Mouse (Mus musculus) heart, postnatal 0 days (tissue): ENCODE data around the gene Rsph6a. TPM values are rescaled to one million over a fixed set of nuclear protein-coding genes. Genes with fewer than 3 reads are reported as not detected.

Experiments
- ATAC-seq: fragments of 200-750 bp; cut with Nextera tagmentation; 2 replicates; pipeline ENCODE4 v1.8.0; 2017; ENCODE audit warnings: low read depth, moderate number of reproducible peaks, moderate library complexity; ENCODE audit not compliant: insufficient read depth
- DNase-seq: peaks from one replicate; pipeline ENCODE4 v3.0.0-alpha.2; 2016; ENCODE audit warnings: low spot score
- H3K27ac ChIP-seq: fragments of 300-500 bp; sonication (generic); 2 replicates; pipeline ENCODE4 v1.5.1; 2014; ENCODE audit warnings: low read depth, mild to moderate bottlenecking
- H3K27me3 ChIP-seq: fragments of 300-500 bp; sonication (generic); 2 replicates; pipeline ENCODE4 v1.6.1; 2014; ENCODE audit warnings: low read length, mixed read lengths; ENCODE audit not compliant: control insufficient read depth, insufficient read depth
- H3K36me3 ChIP-seq: fragments of 300-500 bp; sonication (generic); replicated peaks from 2 replicates; pipeline ENCODE4 v1.6.1; 2014; ENCODE audit warnings: low read length, mixed read lengths; ENCODE audit not compliant: control insufficient read depth, insufficient read depth
- H3K4me1 ChIP-seq: fragments of 300-500 bp; sonication (generic); 2 replicates; pipeline ENCODE4 v1.6.1; 2014; ENCODE audit warnings: antibody characterized with exemption; ENCODE audit not compliant: control insufficient read depth, insufficient read depth
- H3K4me2 ChIP-seq: fragments of 300-500 bp; sonication (generic); 2 replicates; pipeline ENCODE4 v1.6.1; 2014; ENCODE audit warnings: low read depth, mild to moderate bottlenecking, low read length, moderate library complexity
- H3K4me3 ChIP-seq: fragments of 300-500 bp; sonication (generic); 2 replicates; pipeline ENCODE4 v1.5.1; 2014; ENCODE audit warnings: low read depth, low read length
- H3K9ac ChIP-seq: fragments of 300-500 bp; sonication (generic); replicated peaks from 2 replicates; pipeline ENCODE4 v1.6.1; 2014; ENCODE audit warnings: low read depth, low read length, mixed read lengths
- H3K9me3 ChIP-seq: fragments of 300-500 bp; sonication (generic); replicated peaks from 2 replicates; pipeline ENCODE4 v1.6.1; 2016; ENCODE audit warnings: low read length; ENCODE audit not compliant: control insufficient read depth
- CTCF ChIP-seq: IDR thresholded peaks from 2 replicates; pipeline ENCODE4 v1.5.1; 2016; ENCODE audit warnings: antibody characterized with exemption, control low read depth, low read depth
- EP300 ChIP-seq: IDR thresholded peaks from 2 replicates; pipeline ENCODE4 v1.6.1; 2016; ENCODE audit warnings: antibody characterized with exemption, low read depth
- WGBS: fragments of 180-500 bp; shearing (Covaris S2); extraction: QIAGEN DNeasy Blood & Tissue Kit; methylation state at CpG from one replicate; pipeline ENCODE4 v1.1.7; 2014; 5-methylcytosine and 5-hydroxymethylcytosine counted together
- polyA plus RNA-seq: library from polyadenylated mRNA; unstranded; fragments of >200 nt; fragmentation: Nextera tagmentation; extraction: Ambion mirVana; gene quantifications from 2 replicates; pipeline ENCODE4 v1.2.1, GENCODE M21; 2015
- total RNA-seq: library from RNA; depleted of rRNA; stranded (reverse); fragments of >200 nt; gene quantifications from 2 replicates; pipeline ENCODE4 v1.2.3, GENCODE M21; 2014; ENCODE audit warnings: low replicate concordance

The Rsph6a gene
- total and polyA plus RNA-seq, 2 experiments from 2014 or later = not detected

DNA sequence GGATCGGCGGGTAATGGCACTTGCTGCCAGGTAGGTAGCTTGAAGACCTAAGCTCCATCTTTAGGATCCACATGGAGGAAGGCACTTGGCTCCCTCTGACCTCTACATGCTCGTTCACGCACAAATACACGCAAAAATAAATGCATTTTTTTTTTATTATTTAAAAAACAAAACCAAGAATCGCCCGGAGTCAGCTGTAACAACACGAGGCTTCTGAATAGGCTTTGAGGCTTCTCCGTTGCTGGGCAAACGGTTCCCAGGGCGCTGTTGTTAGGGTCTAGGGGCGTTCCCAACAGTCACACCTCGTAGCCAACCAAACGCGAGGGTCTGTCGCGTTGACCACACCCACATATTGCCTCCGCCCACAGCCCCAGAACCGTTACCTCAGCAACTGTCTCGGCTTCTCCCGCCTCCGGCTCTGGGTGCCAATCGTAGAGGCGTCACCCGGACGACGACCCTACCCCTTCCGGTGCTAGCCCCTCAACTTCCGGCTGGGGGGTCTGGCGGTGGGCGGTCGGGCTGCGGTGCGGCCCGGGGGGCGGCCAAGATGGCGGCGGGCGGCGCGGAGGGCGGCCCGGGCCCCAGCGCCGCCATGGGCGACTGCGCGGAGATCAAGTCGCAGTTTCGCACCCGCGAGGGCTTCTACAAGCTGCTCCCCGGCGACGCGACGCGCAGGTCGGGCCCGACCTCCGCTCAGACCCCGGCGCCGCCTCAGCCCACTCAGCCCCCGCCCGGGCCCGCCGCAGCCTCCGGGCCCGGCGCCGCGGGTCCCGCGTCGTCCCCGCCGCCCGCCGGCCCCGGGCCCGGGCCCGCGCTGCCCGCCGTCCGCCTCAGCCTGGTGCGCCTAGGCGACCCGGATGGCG lies 21.5 kb downstream of the Rsph6a start, which contains the start of gene Dmwd:
TSS of gene Dmwd (plus strand) at position 505 of the 863 bp plus-strand sequence.
- H3K27me3 ChIP-seq = no peaks in the 10 kb centered on the region
- H3K9ac ChIP-seq = peak within 1 kb of the TSS; percentile 99
- H3K36me3 ChIP-seq = peaks cover 32% of the 10 kb centered on the region
- peak within 1 kb of the TSS; percentile 97 for H3K27ac ChIP-seq
- H3K4me3 ChIP-seq = peak within 1 kb of the TSS; percentile 92
- DNase-seq (peak; percentile 98), ATAC-seq (peak; percentile 98)
- H3K9me3 ChIP-seq = no peaks in the 10 kb centered on the region
- no peak for TF ChIP-seq CTCF
- peak within 1 kb of the TSS; percentile 91 for H3K4me2 ChIP-seq
- peaks cover 20% of the 10 kb centered on the region for H3K4me1 ChIP-seq
- WGBS = 1% methylated on average over 70 of the region's 91 CpGs

DNA sequence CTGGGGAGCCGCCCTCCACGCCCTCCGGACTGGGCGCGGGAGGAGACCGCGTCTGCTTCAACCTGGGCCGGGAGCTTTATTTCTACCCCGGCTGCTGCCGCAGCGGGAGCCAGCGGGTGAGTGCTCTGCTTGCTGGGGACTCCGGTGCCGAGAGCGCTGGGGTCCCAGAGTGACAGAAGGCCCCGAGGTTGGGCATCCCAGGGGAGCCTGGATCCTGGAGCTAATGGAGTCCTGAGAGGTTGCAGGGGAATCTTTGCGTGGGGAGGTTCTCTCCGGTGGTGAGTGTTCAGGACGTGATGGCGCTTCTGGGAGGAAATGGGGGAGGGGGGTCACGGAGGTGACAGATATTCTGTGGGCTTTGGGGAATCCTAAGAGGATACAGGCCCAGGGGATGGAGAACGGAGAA lies 22.1 kb downstream of the Rsph6a start:
- peak overlapping the region; percentile 97 for H3K27ac ChIP-seq
- ATAC-seq = no peak; the same call in none of the 2 replicates
- H3K4me3 ChIP-seq = peak overlapping the region; percentile 92
- WGBS = under 1% methylated on average over 22 of the region's 22 CpGs
- TF ChIP-seq EP300 = no peak
- TF ChIP-seq CTCF = no peak
- peaks cover 38% of the 10 kb centered on the region for H3K36me3 ChIP-seq
- no peak for DNase-seq
- peak overlapping the region; percentile 99 for H3K9ac ChIP-seq
- no peaks in the 10 kb centered on the region for H3K27me3 ChIP-seq
- H3K4me2 ChIP-seq = peak overlapping the region; percentile 91
- no peaks in the 10 kb centered on the region for H3K9me3 ChIP-seq
- H3K4me1 ChIP-seq = peaks cover 25% of the 10 kb centered on the region

DNA sequence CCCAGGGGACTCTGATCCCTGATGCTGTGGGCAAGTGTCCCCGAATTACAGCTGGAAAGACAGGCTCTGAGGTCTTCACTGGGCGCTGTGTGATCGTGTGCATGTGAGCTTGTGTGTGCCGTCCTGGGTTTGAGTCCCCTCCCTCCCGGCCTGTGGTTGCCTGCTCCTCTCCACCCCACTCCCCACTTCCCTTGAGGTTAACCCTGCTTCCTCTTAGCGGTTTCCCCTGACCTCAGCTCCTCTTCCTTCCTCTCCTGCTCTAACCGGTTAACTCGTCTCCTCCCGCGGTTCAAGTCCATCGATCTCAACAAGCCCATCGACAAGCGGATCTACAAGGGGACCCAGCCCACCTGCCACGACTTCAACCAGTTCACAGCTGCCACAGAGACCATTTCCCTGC lies 23.3 kb downstream of the Rsph6a start:
- no peaks in the 10 kb centered on the region for H3K9me3 ChIP-seq
- H3K4me1 ChIP-seq = peaks cover 36% of the 10 kb centered on the region
- no peak for DNase-seq
- 56% methylated on average over 14 of the region's 14 CpGs for WGBS
- TF ChIP-seq CTCF (no peak), EP300 (no peak)
- H3K27ac ChIP-seq = peak overlapping the region; percentile 97; the same call in 1 of the 2 replicates
- H3K4me3 ChIP-seq = peak overlapping the region; percentile 92; the same call in 1 of the 2 replicates
- H3K36me3 ChIP-seq = peaks cover 49% of the 10 kb centered on the region
- no peak for ATAC-seq
- H3K9ac ChIP-seq = no peak overlapping the region
- peak overlapping the region; percentile 91 for H3K4me2 ChIP-seq
- no peaks in the 10 kb centered on the region for H3K27me3 ChIP-seq

DNA sequence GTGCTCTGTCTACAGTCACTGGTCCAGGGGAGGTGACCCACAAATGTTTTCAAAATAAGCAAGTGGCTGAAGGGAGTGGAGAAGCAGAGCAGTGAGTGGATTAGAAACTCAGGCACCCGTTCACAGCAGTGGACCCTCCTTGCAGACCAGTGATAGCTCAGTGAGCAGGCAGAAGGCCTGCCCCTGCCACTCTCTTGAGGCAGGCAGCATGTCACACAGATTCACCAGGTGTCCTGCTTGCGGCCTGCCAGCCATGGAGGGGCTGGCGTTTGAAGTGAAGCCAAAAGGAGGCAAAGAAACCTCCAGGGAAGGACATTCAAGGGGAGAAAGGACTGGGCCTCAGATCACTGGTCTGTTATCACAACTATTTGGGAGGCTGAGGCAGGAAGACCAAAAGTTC lies 24.2 kb downstream of the Rsph6a start:
- Histone ChIP-seq H3K27me3 (no peaks in the 10 kb centered on the region), H3K36me3 (peaks cover 52% of the 10 kb centered on the region), H3K4me3 (no peak overlapping the region), H3K9ac (no peak overlapping the region), H3K4me1 (peaks cover 41% of the 10 kb centered on the region), H3K27ac (no peak overlapping the region), H3K9me3 (no peaks in the 10 kb centered on the region), H3K4me2 (no peak overlapping the region)
- no peak for ATAC-seq
- DNase-seq = no peak
- WGBS = 55% methylated on average over 3 of the region's 3 CpGs
- TF ChIP-seq EP300 (no peak), CTCF (no peak)

DNA sequence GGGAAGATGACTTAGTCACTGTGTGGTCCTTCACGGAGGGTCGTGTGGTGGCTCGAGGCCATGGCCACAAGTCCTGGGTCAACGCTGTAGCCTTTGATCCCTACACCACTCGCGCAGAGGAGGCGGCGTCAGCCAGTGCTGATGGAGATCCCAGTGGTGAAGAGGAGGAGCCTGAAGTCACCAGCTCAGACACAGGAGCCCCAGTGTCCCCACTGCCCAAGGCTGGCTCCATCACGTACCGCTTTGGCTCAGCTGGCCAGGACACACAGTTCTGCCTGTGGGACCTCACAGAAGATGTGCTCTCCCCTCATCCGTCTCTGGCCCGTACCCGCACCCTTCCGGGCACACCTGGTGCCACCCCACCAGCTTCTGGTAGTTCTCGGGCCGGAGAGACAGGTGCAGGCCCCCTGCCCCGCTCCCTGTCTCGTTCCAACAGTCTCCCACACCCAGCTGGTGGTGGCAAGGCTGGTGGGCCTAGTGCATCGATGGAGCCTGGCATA lies 26.0 kb downstream of the Rsph6a start:
- Histone ChIP-seq H3K4me2 (no peak overlapping the region), H3K27ac (no peak overlapping the region), H3K4me1 (peaks cover 51% of the 10 kb centered on the region), H3K9ac (no peak overlapping the region), H3K9me3 (no peaks in the 10 kb centered on the region), H3K36me3 (peaks cover 52% of the 10 kb centered on the region), H3K4me3 (no peak overlapping the region), H3K27me3 (no peaks in the 10 kb centered on the region)
- 86% methylated on average over 18 of the region's 19 CpGs for WGBS
- TF ChIP-seq EP300 (no peak), CTCF (no peak)
- no peak for DNase-seq
- ATAC-seq = no peak
